ENCODE assay signal across 8 mouse cellular contexts in genomic region chr17:87050469-87051175, GRCm38 (mm10). TPM values are rescaled to one million over a fixed set of nuclear protein-coding genes. Genes with fewer than 3 reads are reported as not detected.
DNase-seq lines count a peak whose midpoint lies in the region; ATAC-seq lines count a peak whose summit lies in the region.

No protein-coding gene starts in this region.

- DNase-seq in hindbrain, embryonic 14.5 days (ENCODE audit: low spot score): peak; percentile 41
- peak; percentile 88 to 95 for DNase-seq in adrenal gland, adult (ENCODE audit: inconsistent age in 2 of 2, low spot score in 1 of 2)
- DNase-seq in frontal cortex, postnatal 10 days (ENCODE audit: low spot score in 2 of 2): peak; percentile 50 to 53
- DNase-seq in layer of hippocampus, postnatal 14 days (ENCODE audit: low spot score in 2 of 2): peak; percentile 32 to 76
- DNase-seq in right cerebral cortex, adult 18-20 months: peak; percentile 40
- no peak for DNase-seq in T-cell, adult 2 months (ENCODE audit: low spot score)
- no peak for DNase-seq in thymus, postnatal 10 days (ENCODE audit: low spot score in 2 of 2)

- WGBS in hindbrain, embryonic 14.5 days: 53% methylated on average over 9 of the region's 9 CpGs
- WGBS in hindbrain, embryonic 12.5 days: 59% methylated on average over 9 of the region's 9 CpGs

- no peaks in the 10 kb centered on the region for H3K36me3 ChIP-seq in hindbrain, embryonic 14.5 days (replicated peaks; ENCODE audit: control insufficient read depth, insufficient read depth)
- H3K36me3 ChIP-seq in hindbrain, embryonic 12.5 days: no peaks in the 10 kb centered on the region

- H3K9me3 ChIP-seq in hindbrain, embryonic 14.5 days (ENCODE audit: control insufficient read depth, low read length): no peaks in the 10 kb centered on the region
- no peaks in the 10 kb centered on the region for H3K9me3 ChIP-seq in hindbrain, embryonic 12.5 days (replicated peaks)

- H3K27me3 ChIP-seq in hindbrain, embryonic 14.5 days (ENCODE audit: control insufficient read depth, insufficient read depth, low read length): no peaks in the 10 kb centered on the region
- no peaks in the 10 kb centered on the region for H3K27me3 ChIP-seq in hindbrain, embryonic 12.5 days

- H3K4me2 ChIP-seq in hindbrain, embryonic 14.5 days (replicated peaks): no peak overlapping the region
- no peak overlapping the region for H3K4me2 ChIP-seq in hindbrain, embryonic 12.5 days (replicated peaks)

- H3K27ac ChIP-seq in hindbrain, embryonic 14.5 days: no peak overlapping the region
- H3K27ac ChIP-seq in hindbrain, embryonic 12.5 days: no peak overlapping the region

- ATAC-seq in hindbrain, embryonic 14.5 days (ENCODE audit: low FRiP score): peak; percentile 60; the same call in 1 of the 2 replicates
- no peak for ATAC-seq in hindbrain, embryonic 12.5 days (ENCODE audit: low FRiP score)

- no peak overlapping the region for H3K4me3 ChIP-seq in hindbrain, embryonic 14.5 days (replicated peaks; ENCODE audit: low read length)
- no peak overlapping the region for H3K4me3 ChIP-seq in hindbrain, embryonic 12.5 days

- no peak overlapping the region for H3K9ac ChIP-seq in hindbrain, embryonic 14.5 days
- H3K9ac ChIP-seq in hindbrain, embryonic 12.5 days: no peak overlapping the region

- no peaks in the 10 kb centered on the region for H3K4me1 ChIP-seq in hindbrain, embryonic 14.5 days (replicated peaks; ENCODE audit: control insufficient read depth, insufficient read depth, low read length)
- no peaks in the 10 kb centered on the region for H3K4me1 ChIP-seq in hindbrain, embryonic 12.5 days

RNA-seq across cellular contexts. Expression of gene Cript, which starts 25.3 kb away (rescaled TPM):
- 204 and 219 TPM in 2 replicates for polyA plus RNA-seq in hindbrain, embryonic 14.5 days (2014; fragmentation: Nextera tagmentation; extraction: Ambion mirVana)
- 188 and 190 TPM in 2 replicates for polyA plus RNA-seq in hindbrain, embryonic 12.5 days (2016; fragmentation: Nextera tagmentation; extraction: Ambion mirVana)
- total RNA-seq in layer of hippocampus, postnatal 14 days (2021): 10 to 100 TPM; 52.7 to 53.0 TPM

RNA-seq across cellular contexts. Expression of gene Pigf, which starts 25.4 kb away (rescaled TPM):
- 35.4 and 35.5 TPM in 2 replicates for polyA plus RNA-seq in hindbrain, embryonic 14.5 days (2014; fragmentation: Nextera tagmentation; extraction: Ambion mirVana)
- 30.9 and 32.6 TPM in 2 replicates for polyA plus RNA-seq in hindbrain, embryonic 12.5 days (2016; fragmentation: Nextera tagmentation; extraction: Ambion mirVana)
- total RNA-seq in layer of hippocampus, postnatal 14 days (2021): 10 to 100 TPM; 18.2 TPM

RNA-seq across cellular contexts. Expression of gene Socs5, which starts 56.9 kb away (rescaled TPM):
- polyA plus RNA-seq in hindbrain, embryonic 14.5 days (2014; fragmentation: Nextera tagmentation; extraction: Ambion mirVana): 22.1 and 24.0 TPM in 2 replicates
- 17.7 and 21.0 TPM in 2 replicates for polyA plus RNA-seq in hindbrain, embryonic 12.5 days (2016; fragmentation: Nextera tagmentation; extraction: Ambion mirVana)
- 10 to 100 TPM; 66.3 to 67.8 TPM for total RNA-seq in layer of hippocampus, postnatal 14 days (2021)

Comparison
In these comparisons a context has a peak if more than half of its experiments do, and no peak if none do; other contexts are left out.
1. DNase-seq: peak in hindbrain, embryonic 14.5 days (single experiment), adrenal gland, adult (2 of 2), frontal cortex, postnatal 10 days (2 of 2), layer of hippocampus, postnatal 14 days (2 of 2) and right cerebral cortex, adult 18-20 months (single experiment); none in T-cell, adult 2 months (single experiment) and thymus, postnatal 10 days (0 of 2).